Mouse (Mus musculus): ENCODE data around the gene Epc2. TPM values are rescaled to one million over a fixed set of nuclear protein-coding genes. Genes with fewer than 3 reads are reported as not detected.

The Epc2 gene
- 5.9 and 6.2 TPM in 2 replicates for polyA plus RNA-seq (2015; fragmentation: Nextera tagmentation; extraction: Ambion mirVana)

DNA sequence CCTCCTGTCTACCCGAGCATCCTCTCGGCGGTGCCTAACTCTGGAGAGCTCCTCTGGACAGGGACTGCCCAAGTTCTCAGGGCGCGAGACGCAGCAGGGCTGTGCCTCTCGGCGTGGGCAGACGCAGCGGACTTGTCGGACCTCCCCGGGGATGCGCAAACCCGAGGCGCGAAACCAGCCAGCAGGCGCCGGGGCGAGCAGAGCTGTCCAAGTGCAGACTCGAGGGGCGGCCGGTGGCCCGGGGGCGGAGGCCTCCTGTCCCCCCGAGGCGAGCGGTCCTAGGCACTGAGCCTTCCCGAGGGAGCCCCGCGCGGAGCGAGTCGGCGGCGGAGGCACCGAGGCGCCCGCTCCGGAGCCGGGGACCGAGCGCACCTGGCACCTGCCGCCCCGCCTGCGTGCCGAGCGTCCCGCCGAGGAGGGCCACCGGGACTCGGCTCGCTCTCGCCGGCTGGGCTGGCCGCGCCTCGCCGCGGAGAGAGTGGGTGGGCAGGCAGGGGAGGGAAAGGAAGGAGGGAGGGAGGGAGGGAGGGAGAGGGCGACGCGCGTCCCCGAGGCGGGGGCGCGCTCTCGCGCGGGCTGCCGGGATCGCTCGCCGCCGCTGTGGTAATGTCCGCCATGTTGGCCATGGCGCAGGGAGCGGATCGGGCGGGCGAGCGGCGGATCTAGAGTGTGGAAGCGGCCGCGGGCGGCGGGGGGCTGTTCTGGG lies at the start of gene Epc2:
Gene Epc2, plus strand, starts transcription at position 556 of the 706 bp plus-strand sequence.
- 0% methylated on average over 57 of the region's 88 CpGs for WGBS
- no peaks in the 10 kb centered on the region for H3K36me3 ChIP-seq
- no peaks in the 10 kb centered on the region for H3K27me3 ChIP-seq
- H3K9ac ChIP-seq: peak within 1 kb of the TSS; percentile 81
- peak within 1 kb of the TSS; percentile 98 for H3K27ac ChIP-seq
- ATAC-seq (ENCODE audit: insufficient number of reproducible peaks, low FRiP score, low TSS enrichment, low read depth): peak; percentile 81
- no peaks in the 10 kb centered on the region for H3K9me3 ChIP-seq
- peak within 1 kb of the TSS; percentile 94 for H3K4me3 ChIP-seq
- H3K4me1 ChIP-seq: peaks cover 6% of the 10 kb centered on the region
- H3K4me2 ChIP-seq: peak within 1 kb of the TSS; percentile 83

DNA sequence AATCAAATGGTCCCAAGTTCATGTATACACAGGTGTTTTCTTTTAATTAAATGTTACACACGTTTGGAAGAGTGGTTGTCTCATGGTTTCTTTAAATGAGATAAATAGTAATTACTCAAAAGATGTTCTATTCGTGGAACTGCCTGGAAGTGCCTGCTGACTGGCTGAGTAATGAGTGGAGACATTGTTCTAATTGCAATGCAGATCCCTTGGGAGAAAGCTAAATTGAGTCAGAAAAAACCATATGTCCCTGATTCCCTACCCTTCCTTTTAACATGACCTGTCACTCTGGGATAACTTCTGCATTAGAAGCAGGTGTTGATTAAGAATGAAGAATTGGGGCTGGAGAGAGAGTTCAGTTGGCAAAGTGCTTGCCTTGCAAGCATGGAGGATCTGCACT lies 45.3 kb upstream of the Epc2 start:
- no peak overlapping the region for H3K27ac ChIP-seq

GRCm38 (mm10) chr2:49411685-49412084 lies 39.6 kb upstream of the Epc2 start:
- Histone ChIP-seq H3K4me2 (no peak overlapping the region), H3K4me3 (no peak overlapping the region), H3K4me1 (no peaks in the 10 kb centered on the region), H3K27me3 (no peaks in the 10 kb centered on the region), H3K27ac (no peak overlapping the region), H3K36me3 (no peaks in the 10 kb centered on the region), H3K9me3 (no peaks in the 10 kb centered on the region), H3K9ac (no peak overlapping the region)
- ATAC-seq (ENCODE audit: insufficient number of reproducible peaks, low FRiP score, low TSS enrichment, low read depth): no peak
- WGBS: 84% methylated on average over 5 of the region's 5 CpGs

More for the DNA sequence above, 45.3 kb upstream of the Epc2 start:
- 35% methylated on average over 2 of the region's 2 CpGs for WGBS
- H3K9me3 ChIP-seq: no peaks in the 10 kb centered on the region
- no peak for ATAC-seq (ENCODE audit: insufficient number of reproducible peaks, low FRiP score, low TSS enrichment, low read depth)
- no peaks in the 10 kb centered on the region for H3K27me3 ChIP-seq
- H3K4me3 ChIP-seq: no peak overlapping the region
- no peak overlapping the region for H3K9ac ChIP-seq
- no peak overlapping the region for H3K4me2 ChIP-seq
- H3K4me1 ChIP-seq: no peaks in the 10 kb centered on the region
- H3K36me3 ChIP-seq: no peaks in the 10 kb centered on the region

DNA sequence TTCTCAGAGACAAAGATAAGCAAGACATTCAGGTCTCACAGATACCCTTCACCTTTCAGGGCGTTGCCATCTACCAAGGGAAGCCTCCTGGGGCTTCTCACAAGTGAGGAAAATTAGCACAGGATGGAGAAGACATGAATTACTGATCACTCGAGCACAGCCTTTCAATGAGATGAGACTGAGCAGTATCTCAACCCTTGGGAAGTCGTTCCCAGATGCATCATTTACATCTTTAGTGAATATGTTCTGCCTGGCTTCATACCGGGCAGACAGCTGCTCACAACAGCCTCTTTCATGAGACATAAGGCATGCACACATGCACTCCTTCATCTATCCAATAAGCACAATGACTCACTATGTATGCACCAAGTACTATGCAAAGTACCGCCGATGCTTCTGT lies 38.7 kb upstream of the Epc2 start:
- Histone ChIP-seq H3K4me1 (no peaks in the 10 kb centered on the region), H3K4me3 (no peak overlapping the region), H3K27me3 (no peaks in the 10 kb centered on the region), H3K27ac (no peak overlapping the region), H3K4me2 (no peak overlapping the region), H3K9ac (no peak overlapping the region), H3K36me3 (no peaks in the 10 kb centered on the region), H3K9me3 (no peaks in the 10 kb centered on the region)
- no peak for ATAC-seq (ENCODE audit: insufficient number of reproducible peaks, low FRiP score, low TSS enrichment, low read depth)
- WGBS: 72% methylated on average over 6 of the region's 6 CpGs

DNA sequence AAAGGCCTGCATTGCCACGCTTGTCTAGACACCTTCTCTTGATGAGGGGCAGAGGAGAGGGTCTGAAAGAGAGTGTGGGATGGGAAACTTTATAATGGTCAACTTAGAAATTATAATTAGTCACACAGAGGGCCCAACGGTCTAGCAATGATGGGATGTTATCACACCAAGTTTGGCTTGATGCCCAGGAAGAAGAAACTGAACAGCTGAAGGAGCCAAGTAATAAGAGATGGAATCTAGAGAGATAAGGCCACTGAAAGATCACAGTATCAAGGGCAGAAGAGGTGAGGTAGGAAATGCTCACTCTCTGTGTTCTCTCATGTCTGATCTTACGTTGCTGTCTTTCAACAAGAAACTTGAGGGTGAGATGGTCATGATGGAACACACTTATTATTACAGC lies 35.4 kb upstream of the Epc2 start:
- no peaks in the 10 kb centered on the region for H3K4me1 ChIP-seq
- ATAC-seq (ENCODE audit: insufficient number of reproducible peaks, low FRiP score, low TSS enrichment, low read depth): no peak
- no peaks in the 10 kb centered on the region for H3K9me3 ChIP-seq
- WGBS: 81% methylated on average over 3 of the region's 3 CpGs
- H3K27me3 ChIP-seq: no peaks in the 10 kb centered on the region
- no peaks in the 10 kb centered on the region for H3K36me3 ChIP-seq
- no peak overlapping the region for H3K4me3 ChIP-seq
- no peak overlapping the region for H3K4me2 ChIP-seq
- H3K9ac ChIP-seq: no peak overlapping the region
- H3K27ac ChIP-seq: no peak overlapping the region

GRCm38 (mm10) chr2:49417018-49417604 lies 34.2 kb upstream of the Epc2 start:
- Histone ChIP-seq H3K9ac (no peak overlapping the region), H3K4me3 (no peak overlapping the region), H3K4me1 (no peaks in the 10 kb centered on the region), H3K9me3 (no peaks in the 10 kb centered on the region), H3K4me2 (no peak overlapping the region), H3K27ac (no peak overlapping the region), H3K27me3 (no peaks in the 10 kb centered on the region), H3K36me3 (no peaks in the 10 kb centered on the region)
- WGBS: 56% methylated on average over 10 of the region's 10 CpGs
- no peak for ATAC-seq (ENCODE audit: insufficient number of reproducible peaks, low FRiP score, low TSS enrichment, low read depth)

GRCm38 (mm10) chr2:49420396-49420795 lies 30.9 kb upstream of the Epc2 start:
- WGBS: 76% methylated on average over 3 of the region's 3 CpGs
- no peak overlapping the region for H3K27ac ChIP-seq
- H3K4me1 ChIP-seq: no peaks in the 10 kb centered on the region

DNA sequence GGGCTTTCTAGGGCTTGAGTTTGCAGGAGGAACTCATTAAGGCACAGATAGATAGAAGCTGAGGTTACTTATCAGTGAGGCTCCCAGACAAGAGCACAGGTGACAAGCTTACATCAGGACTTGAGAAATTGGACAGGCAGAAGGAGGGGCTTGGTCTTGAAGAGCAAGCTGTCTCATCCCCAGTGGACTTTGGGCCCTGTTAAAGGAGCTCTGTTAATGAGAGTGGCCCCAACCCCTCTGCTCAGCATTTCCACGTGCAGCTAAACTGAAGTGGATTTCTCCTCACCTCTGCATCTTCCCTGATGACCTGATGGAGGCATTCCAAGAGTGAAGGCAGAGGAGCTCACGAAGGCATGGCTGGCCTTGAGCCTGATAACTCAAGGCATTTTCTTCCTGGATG lies 27.4 kb upstream of the Epc2 start:
- H3K4me3 ChIP-seq: no peak overlapping the region
- 64% methylated on average over 2 of the region's 2 CpGs for WGBS
- no peak for ATAC-seq (ENCODE audit: insufficient number of reproducible peaks, low FRiP score, low TSS enrichment, low read depth)

More at GRCm38 (mm10) chr2:49420396-49420795, 30.9 kb upstream of the Epc2 start:
- H3K4me3 ChIP-seq: no peak overlapping the region
- H3K9ac ChIP-seq: no peak overlapping the region
- H3K36me3 ChIP-seq: no peaks in the 10 kb centered on the region
- no peak for ATAC-seq (ENCODE audit: insufficient number of reproducible peaks, low FRiP score, low TSS enrichment, low read depth)
- H3K4me2 ChIP-seq: no peak overlapping the region
- H3K27me3 ChIP-seq: no peaks in the 10 kb centered on the region
- H3K9me3 ChIP-seq: no peaks in the 10 kb centered on the region

GRCm38 (mm10) chr2:49424788-49425187 lies 26.5 kb upstream of the Epc2 start:
- Histone ChIP-seq H3K36me3 (no peaks in the 10 kb centered on the region), H3K9ac (no peak overlapping the region), H3K4me3 (no peak overlapping the region), H3K4me1 (no peaks in the 10 kb centered on the region), H3K9me3 (no peaks in the 10 kb centered on the region), H3K27ac (no peak overlapping the region), H3K27me3 (no peaks in the 10 kb centered on the region), H3K4me2 (no peak overlapping the region)
- 82% methylated on average over 4 of the region's 4 CpGs for WGBS
- no peak for ATAC-seq (ENCODE audit: insufficient number of reproducible peaks, low FRiP score, low TSS enrichment, low read depth)

More for the DNA sequence above, 27.4 kb upstream of the Epc2 start:
- H3K36me3 ChIP-seq: no peaks in the 10 kb centered on the region
- no peaks in the 10 kb centered on the region for H3K4me1 ChIP-seq
- H3K9me3 ChIP-seq: no peaks in the 10 kb centered on the region
- no peak overlapping the region for H3K9ac ChIP-seq
- H3K27ac ChIP-seq: no peak overlapping the region
- H3K27me3 ChIP-seq: no peaks in the 10 kb centered on the region
- H3K4me2 ChIP-seq: no peak overlapping the region

GRCm38 (mm10) chr2:49426175-49426574 lies 25.1 kb upstream of the Epc2 start:
- H3K36me3 ChIP-seq: no peaks in the 10 kb centered on the region
- 60% methylated on average over 10 of the region's 10 CpGs for WGBS
- ATAC-seq (ENCODE audit: insufficient number of reproducible peaks, low FRiP score, low TSS enrichment, low read depth): no peak
- H3K4me3 ChIP-seq: no peak overlapping the region
- H3K4me1 ChIP-seq: no peaks in the 10 kb centered on the region
- H3K4me2 ChIP-seq: no peak overlapping the region
- no peak overlapping the region for H3K9ac ChIP-seq
- no peaks in the 10 kb centered on the region for H3K9me3 ChIP-seq
- H3K27me3 ChIP-seq: no peaks in the 10 kb centered on the region
- H3K27ac ChIP-seq: no peak overlapping the region

GRCm38 (mm10) chr2:49431015-49431414 lies 20.3 kb upstream of the Epc2 start:
- no peak overlapping the region for H3K4me3 ChIP-seq

DNA sequence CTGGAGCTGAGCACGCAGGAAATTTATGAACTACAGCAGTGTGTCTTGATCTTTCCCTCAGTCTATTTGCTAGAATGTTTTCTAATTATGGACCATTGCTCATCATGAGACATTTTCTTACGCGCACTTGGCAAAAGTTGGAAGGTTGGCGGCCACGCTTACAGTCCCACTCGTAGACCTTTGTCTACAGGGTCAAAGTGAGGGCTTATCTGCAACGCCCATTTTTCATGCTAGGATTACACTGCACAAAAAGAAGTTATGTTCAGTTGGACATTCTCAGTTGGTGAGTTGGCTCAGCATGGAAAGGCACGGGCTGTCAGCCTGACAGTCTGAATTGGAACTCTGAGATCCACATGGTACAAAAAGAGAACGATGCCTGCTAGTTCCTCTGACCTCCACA lies 18.1 kb upstream of the Epc2 start:
- no peaks in the 10 kb centered on the region for H3K9me3 ChIP-seq
- WGBS: 89% methylated on average over 9 of the region's 9 CpGs
- no peak overlapping the region for H3K9ac ChIP-seq
- H3K27me3 ChIP-seq: no peaks in the 10 kb centered on the region
- no peak overlapping the region for H3K4me3 ChIP-seq
- H3K4me1 ChIP-seq: no peaks in the 10 kb centered on the region
- no peaks in the 10 kb centered on the region for H3K36me3 ChIP-seq
- H3K4me2 ChIP-seq: no peak overlapping the region
- H3K27ac ChIP-seq: no peak overlapping the region
- no peak for ATAC-seq (ENCODE audit: insufficient number of reproducible peaks, low FRiP score, low TSS enrichment, low read depth)

More at GRCm38 (mm10) chr2:49431015-49431414, 20.3 kb upstream of the Epc2 start:
- H3K9ac ChIP-seq: no peak overlapping the region
- no peak overlapping the region for H3K4me2 ChIP-seq
- H3K27me3 ChIP-seq: no peaks in the 10 kb centered on the region
- 82% methylated on average over 1 of the region's 1 CpGs for WGBS
- no peaks in the 10 kb centered on the region for H3K36me3 ChIP-seq
- no peaks in the 10 kb centered on the region for H3K9me3 ChIP-seq
- H3K4me1 ChIP-seq: no peaks in the 10 kb centered on the region
- no peak for ATAC-seq (ENCODE audit: insufficient number of reproducible peaks, low FRiP score, low TSS enrichment, low read depth)
- H3K27ac ChIP-seq: no peak overlapping the region
